Mouse (Mus musculus) liver, embryonic 12.5 days (tissue): ENCODE data around the gene Nhej1. TPM values are rescaled to one million over a fixed set of nuclear protein-coding genes. Genes with fewer than 3 reads are reported as not detected.

ENCODE experiments used
- ATAC-seq: fragments of 200-750 bp; cut with Nextera tagmentation; 2 replicates; pipeline ENCODE4 v1.8.0; 2017; ENCODE audit warnings: moderate number of reproducible peaks, mild to moderate bottlenecking, moderate library complexity
- H3K27ac ChIP-seq: fragments of 300-500 bp; sonication (generic); 2 replicates; pipeline ENCODE4 v1.5.1; 2016; ENCODE audit warnings: mild to moderate bottlenecking
- H3K27me3 ChIP-seq: fragments of 300-500 bp; sonication (generic); replicated peaks from 2 replicates; pipeline ENCODE4 v1.6.1; 2016; ENCODE audit warnings: mild to moderate bottlenecking, moderate library complexity
- H3K36me3 ChIP-seq: fragments of 300-500 bp; sonication (generic); 2 replicates; pipeline ENCODE4 v1.6.1; 2016; ENCODE audit warnings: mild to moderate bottlenecking, moderate library complexity
- H3K4me1 ChIP-seq: fragments of 300-500 bp; sonication (generic); 2 replicates; pipeline ENCODE4 v1.6.1; 2016
- H3K4me2 ChIP-seq: fragments of 300-500 bp; sonication (generic); 2 replicates; pipeline ENCODE4 v1.6.1; 2016; ENCODE audit warnings: mild to moderate bottlenecking, moderate library complexity
- H3K4me3 ChIP-seq: fragments of 300-500 bp; sonication (generic); 2 replicates; pipeline ENCODE4 v1.5.1; 2016; ENCODE audit warnings: mild to moderate bottlenecking, moderate library complexity
- H3K9ac ChIP-seq: fragments of 300-500 bp; sonication (generic); 2 replicates; pipeline ENCODE4 v1.6.1; 2016; ENCODE audit warnings: mild to moderate bottlenecking, moderate library complexity
- H3K9me3 ChIP-seq: fragments of 300-500 bp; sonication (generic); replicated peaks from 2 replicates; pipeline ENCODE4 v1.6.1; 2016; ENCODE audit warnings: mild to moderate bottlenecking, moderate library complexity
- WGBS: fragments of 180-500 bp; shearing (Covaris S2); methylation state at CpG from one replicate; pipeline ENCODE4 v1.1.7; 2016; ENCODE audit not compliant: insufficient replicate concordance; 5-methylcytosine and 5-hydroxymethylcytosine counted together
- polyA plus RNA-seq: library from polyadenylated mRNA; unstranded; fragments of >200 nt; fragmentation: Nextera tagmentation; extraction: Ambion mirVana; gene quantifications from 2 replicates; pipeline ENCODE4 v1.2.1, GENCODE M21; 2016

The Nhej1 gene
- polyA plus RNA-seq, 1 experiment from 2014 or later, result 6.7 TPM

GRCm38 (mm10) chr1:75051428-75051827 is 73.6 kb downstream of the Nhej1 start:
- H3K4me1 ChIP-seq, result no peaks in the 10 kb centered on the region
- H3K4me2 ChIP-seq, result no peak overlapping the region
- H3K36me3 ChIP-seq, result no peaks in the 10 kb centered on the region
- no peaks in the 10 kb centered on the region for H3K27me3 ChIP-seq
- H3K4me3 ChIP-seq, result no peak overlapping the region
- ATAC-seq, result no peak
- H3K27ac ChIP-seq, result no peak overlapping the region
- no peak overlapping the region for H3K9ac ChIP-seq
- WGBS, result 60% methylated on average over 7 of the region's 7 CpGs
- H3K9me3 ChIP-seq, result no peaks in the 10 kb centered on the region

- Histone ChIP-seq H3K9ac (no peak overlapping the region), H3K4me3 (no peak overlapping the region), H3K4me1 (no peaks in the 10 kb centered on the region), H3K4me2 (no peak overlapping the region), H3K36me3 (no peaks in the 10 kb centered on the region), H3K27me3 (no peaks in the 10 kb centered on the region), H3K9me3 (no peaks in the 10 kb centered on the region), H3K27ac (no peak overlapping the region)
- ATAC-seq, result no peak
- WGBS, result 54% methylated on average over 2 of the region's 2 CpGs
These were observed 76.4 kb downstream of the Nhej1 start for GRCm38 (mm10) chr1:75048571-75048970.

GRCm38 (mm10) chr1:75048041-75048440 is 77.0 kb downstream of the Nhej1 start:
- Histone ChIP-seq H3K27me3 (no peaks in the 10 kb centered on the region), H3K4me2 (no peak overlapping the region), H3K9me3 (no peaks in the 10 kb centered on the region), H3K9ac (no peak overlapping the region), H3K4me3 (no peak overlapping the region), H3K27ac (no peak overlapping the region), H3K4me1 (no peaks in the 10 kb centered on the region), H3K36me3 (no peaks in the 10 kb centered on the region)
- no peak for ATAC-seq
- WGBS, result 59% methylated on average over 4 of the region's 4 CpGs

GRCm38 (mm10) chr1:75040429-75040828 is 84.6 kb downstream of the Nhej1 start:
- Histone ChIP-seq H3K27ac (no peak overlapping the region), H3K9ac (no peak overlapping the region), H3K36me3 (no peaks in the 10 kb centered on the region), H3K4me2 (no peak overlapping the region), H3K9me3 (no peaks in the 10 kb centered on the region), H3K4me1 (no peaks in the 10 kb centered on the region), H3K27me3 (no peaks in the 10 kb centered on the region), H3K4me3 (no peak overlapping the region)
- no peak for ATAC-seq
- WGBS, result 42% methylated on average over 7 of the region's 7 CpGs

- no peak for ATAC-seq
- no peaks in the 10 kb centered on the region for H3K36me3 ChIP-seq
- no peak overlapping the region for H3K4me3 ChIP-seq
- H3K27ac ChIP-seq, result no peak overlapping the region
- H3K9me3 ChIP-seq, result no peaks in the 10 kb centered on the region
- no peak overlapping the region for H3K9ac ChIP-seq
- H3K27me3 ChIP-seq, result no peaks in the 10 kb centered on the region
- no peaks in the 10 kb centered on the region for H3K4me1 ChIP-seq
- WGBS, result 82% methylated on average over 10 of the region's 10 CpGs
- H3K4me2 ChIP-seq, result no peak overlapping the region
These were observed 93.0 kb downstream of the Nhej1 start for GRCm38 (mm10) chr1:75032041-75032440.

- H3K4me1 ChIP-seq, result no peaks in the 10 kb centered on the region
- H3K27ac ChIP-seq, result no peak overlapping the region
- H3K9ac ChIP-seq, result no peak overlapping the region
- no peak overlapping the region for H3K4me3 ChIP-seq
- no peak for ATAC-seq
- H3K36me3 ChIP-seq, result no peaks in the 10 kb centered on the region
- H3K9me3 ChIP-seq, result no peaks in the 10 kb centered on the region
- no peaks in the 10 kb centered on the region for H3K27me3 ChIP-seq
- 46% methylated on average over 2 of the region's 2 CpGs for WGBS
- H3K4me2 ChIP-seq, result no peak overlapping the region
These were observed 97.8 kb downstream of the Nhej1 start for GRCm38 (mm10) chr1:75027061-75027779.

- H3K4me2 ChIP-seq, result no peak overlapping the region
- no peak overlapping the region for H3K9ac ChIP-seq
- H3K27ac ChIP-seq, result no peak overlapping the region
- H3K4me1 ChIP-seq, result no peaks in the 10 kb centered on the region
- no peak for ATAC-seq
- no peaks in the 10 kb centered on the region for H3K27me3 ChIP-seq
- no peaks in the 10 kb centered on the region for H3K36me3 ChIP-seq
- H3K9me3 ChIP-seq, result no peaks in the 10 kb centered on the region
- 72% methylated on average over 7 of the region's 7 CpGs for WGBS
- H3K4me3 ChIP-seq, result no peak overlapping the region
These were observed 100.4 kb downstream of the Nhej1 start for GRCm38 (mm10) chr1:75024419-75025199.

- Histone ChIP-seq H3K36me3 (no peaks in the 10 kb centered on the region), H3K27me3 (no peaks in the 10 kb centered on the region), H3K9me3 (no peaks in the 10 kb centered on the region), H3K4me2 (no peak overlapping the region), H3K9ac (no peak overlapping the region), H3K4me3 (no peak overlapping the region), H3K4me1 (no peaks in the 10 kb centered on the region), H3K27ac (no peak overlapping the region)
- 65% methylated on average over 5 of the region's 5 CpGs for WGBS
- ATAC-seq, result no peak
These were observed 102.8 kb downstream of the Nhej1 start for GRCm38 (mm10) chr1:75022216-75022615.

GRCm38 (mm10) chr1:75016846-75017245 is 108.2 kb downstream of the Nhej1 start:
- H3K4me2 ChIP-seq, result no peak overlapping the region
- H3K36me3 ChIP-seq, result no peaks in the 10 kb centered on the region
- 5% methylated on average over 6 of the region's 6 CpGs for WGBS
- H3K27ac ChIP-seq, result no peak overlapping the region
- no peaks in the 10 kb centered on the region for H3K9me3 ChIP-seq
- H3K4me1 ChIP-seq, result peaks cover 5% of the 10 kb centered on the region; the same call in 1 of the 2 replicates
- no peak overlapping the region for H3K9ac ChIP-seq
- H3K4me3 ChIP-seq, result no peak overlapping the region
- peaks cover 10% of the 10 kb centered on the region; the same call in 1 of the 2 replicates for H3K27me3 ChIP-seq
- no peak for ATAC-seq

- H3K27ac ChIP-seq, result no peak overlapping the region
These were observed 109.3 kb downstream of the Nhej1 start for GRCm38 (mm10) chr1:75015551-75016265.

GRCm38 (mm10) chr1:75014210-75014845 is 110.7 kb downstream of the Nhej1 start:
- peaks cover 10% of the 10 kb centered on the region; the same call in 1 of the 2 replicates for H3K27me3 ChIP-seq
- ATAC-seq, result no peak
- 26% methylated on average over 5 of the region's 5 CpGs for whole genome bisulfite sequencing
- H3K27ac ChIP-seq, result no peak overlapping the region
- H3K4me3 ChIP-seq, result no peak overlapping the region
- H3K9ac ChIP-seq, result no peak overlapping the region
- H3K4me1 ChIP-seq, result peaks cover 5% of the 10 kb centered on the region; the same call in 1 of the 2 replicates
- H3K36me3 ChIP-seq, result no peaks in the 10 kb centered on the region
- no peaks in the 10 kb centered on the region for H3K9me3 ChIP-seq
- H3K4me2 ChIP-seq, result no peak overlapping the region

More at GRCm38 (mm10) chr1:75015551-75016265, 109.3 kb downstream of the Nhej1 start:
- Histone ChIP-seq H3K27me3 (peaks cover 10% of the 10 kb centered on the region; the same call in 1 of the 2 replicates), H3K4me2 (no peak overlapping the region), H3K4me3 (no peak overlapping the region), H3K9ac (no peak overlapping the region), H3K9me3 (no peaks in the 10 kb centered on the region), H3K4me1 (peaks cover 5% of the 10 kb centered on the region; the same call in 1 of the 2 replicates), H3K36me3 (no peaks in the 10 kb centered on the region)
- WGBS, result 31% methylated on average over 13 of the region's 13 CpGs
- no peak for ATAC-seq
